Mouse (Mus musculus) intestine, postnatal 0 days (tissue): Measurements from ENCODE around the gene Sufu. TPM values are rescaled to one million over a fixed set of nuclear protein-coding genes. Genes with fewer than 3 reads are reported as not detected.

Source experiments
- ATAC-seq: fragments of 200-750 bp; cut with Nextera tagmentation; 2 replicates; pipeline ENCODE4 v1.8.0; 2017; ENCODE audit warnings: mild to moderate bottlenecking, moderate TSS enrichment, moderate library complexity
- H3K27ac ChIP-seq: fragments of 300-500 bp; sonication (generic); 2 replicates; pipeline ENCODE4 v1.5.1; 2014; ENCODE audit warnings: mild to moderate bottlenecking, low read depth, low read length, moderate library complexity
- H3K27me3 ChIP-seq: fragments of 300-500 bp; sonication (generic); replicated peaks from 2 replicates; pipeline ENCODE4 v1.6.1; 2014; ENCODE audit warnings: low read length, mixed read lengths; ENCODE audit not compliant: control insufficient read depth, insufficient read depth
- H3K36me3 ChIP-seq: fragments of 300-500 bp; sonication (generic); 2 replicates; pipeline ENCODE4 v1.6.1; 2014; ENCODE audit warnings: mild to moderate bottlenecking, moderate library complexity; ENCODE audit not compliant: control insufficient read depth, insufficient read depth
- H3K4me1 ChIP-seq: fragments of 300-500 bp; sonication (generic); replicated peaks from 2 replicates; pipeline ENCODE4 v1.6.1; 2014; ENCODE audit warnings: antibody characterized with exemption, low read length, mixed read lengths; ENCODE audit not compliant: control insufficient read depth, insufficient read depth
- H3K4me2 ChIP-seq: fragments of 300-500 bp; sonication (generic); replicated peaks from 2 replicates; pipeline ENCODE4 v1.6.1; 2014; ENCODE audit warnings: low read depth, mild to moderate bottlenecking, moderate library complexity
- H3K4me3 ChIP-seq: fragments of 300-500 bp; sonication (generic); 2 replicates; pipeline ENCODE4 v1.5.1; 2014; ENCODE audit warnings: low read depth, low read length
- H3K9ac ChIP-seq: fragments of 300-500 bp; sonication (generic); 2 replicates; pipeline ENCODE4 v1.6.1; 2014; ENCODE audit warnings: mild to moderate bottlenecking, low read depth, low read length
- H3K9me3 ChIP-seq: fragments of 300-500 bp; sonication (generic); 2 replicates; pipeline ENCODE4 v1.6.1; 2016; ENCODE audit warnings: mixed run types; ENCODE audit not compliant: control insufficient read depth
- CTCF ChIP-seq: sonication (generic); IDR thresholded peaks from 2 replicates; pipeline ENCODE4 v1.5.1; 2016; ENCODE audit warnings: low read depth, mild to moderate bottlenecking, control low read depth, antibody characterized with exemption, moderate library complexity
- WGBS: fragments of 180-500 bp; shearing (Covaris S2); extraction: QIAGEN DNeasy Blood & Tissue Kit; methylation state at CpG from one replicate; pipeline ENCODE4 v1.1.7; 2014; 5-methylcytosine and 5-hydroxymethylcytosine counted together
- polyA plus RNA-seq: library from polyadenylated mRNA; unstranded; fragments of >200 nt; fragmentation: Nextera tagmentation; extraction: Ambion mirVana; gene quantifications from 2 replicates; pipeline ENCODE4 v1.2.1, GENCODE M21; 2015

Sufu gene
- polyA plus RNA-seq, 1 experiment from 2014 or later = 9.5 TPM

- Histone ChIP-seq H3K4me1 (peaks cover 23% of the 10 kb centered on the region), H3K27me3 (no peaks in the 10 kb centered on the region), H3K36me3 (peaks cover 12% of the 10 kb centered on the region; the same call in 1 of the 2 replicates), H3K4me2 (no peak overlapping the region), H3K4me3 (no peak overlapping the region), H3K9ac (no peak overlapping the region), H3K27ac (peak overlapping the region; percentile 46; the same call in 1 of the 2 replicates), H3K9me3 (no peaks in the 10 kb centered on the region)
- 45% methylated on average over 9 of the region's 9 CpGs for WGBS
- no peak for TF ChIP-seq CTCF
- peak; percentile 51 for ATAC-seq
Measured at GRCm38 (mm10) chr19:46485847-46486246, 89.2 kb downstream of the Sufu start.

GRCm38 (mm10) chr19:46486709-46487108 lies 90.0 kb downstream of the Sufu start:
- Histone ChIP-seq H3K4me3 (no peak overlapping the region), H3K4me1 (peaks cover 23% of the 10 kb centered on the region), H3K27ac (peak overlapping the region; percentile 46; the same call in 1 of the 2 replicates), H3K4me2 (no peak overlapping the region), H3K27me3 (no peaks in the 10 kb centered on the region), H3K9me3 (no peaks in the 10 kb centered on the region), H3K9ac (no peak overlapping the region), H3K36me3 (peaks cover 12% of the 10 kb centered on the region; the same call in 1 of the 2 replicates)
- TF ChIP-seq CTCF = no peak
- ATAC-seq = no peak
- WGBS = 65% methylated on average over 2 of the region's 2 CpGs

GRCm38 (mm10) chr19:46489448-46489847 lies 92.8 kb downstream of the Sufu start:
- TF ChIP-seq CTCF = no peak
- ATAC-seq = no peak

GRCm38 (mm10) chr19:46490634-46491033 lies 93.9 kb downstream of the Sufu start:
- no peak for ATAC-seq
- H3K27me3 ChIP-seq = no peaks in the 10 kb centered on the region
- WGBS = 29% methylated on average over 2 of the region's 2 CpGs
- TF ChIP-seq CTCF = 0 out of 2 replicates have a peak, but pooled peaks have one; percentile 9
- 0 out of 2 replicates have a peak, but pooled peaks cover 3% of the 10 kb centered on the region for H3K4me1 ChIP-seq
- H3K9me3 ChIP-seq = no peaks in the 10 kb centered on the region
- no peak overlapping the region for H3K9ac ChIP-seq
- H3K4me2 ChIP-seq = no peak overlapping the region
- H3K4me3 ChIP-seq = no peak overlapping the region
- peaks cover 7% of the 10 kb centered on the region; the same call in 1 of the 2 replicates for H3K36me3 ChIP-seq
- H3K27ac ChIP-seq = no peak overlapping the region

More at GRCm38 (mm10) chr19:46489448-46489847, 92.8 kb downstream of the Sufu start:
- Histone ChIP-seq H3K4me1 (peaks cover 14% of the 10 kb centered on the region), H3K36me3 (peaks cover 12% of the 10 kb centered on the region; the same call in 1 of the 2 replicates), H3K27ac (no peak overlapping the region), H3K4me2 (no peak overlapping the region), H3K27me3 (no peaks in the 10 kb centered on the region), H3K9me3 (no peaks in the 10 kb centered on the region), H3K9ac (no peak overlapping the region), H3K4me3 (no peak overlapping the region)
- 100% methylated on average over 1 of the region's 1 CpGs for WGBS

GRCm38 (mm10) chr19:46495136-46495535 lies 98.4 kb downstream of the Sufu start:
- H3K9ac ChIP-seq = no peak overlapping the region
- H3K4me1 ChIP-seq = no peaks in the 10 kb centered on the region
- H3K4me2 ChIP-seq = no peak overlapping the region
- no peak overlapping the region for H3K4me3 ChIP-seq
- no peaks in the 10 kb centered on the region for H3K27me3 ChIP-seq
- WGBS = 75% methylated on average over 8 of the region's 8 CpGs
- H3K36me3 ChIP-seq = no peaks in the 10 kb centered on the region
- no peak for TF ChIP-seq CTCF
- H3K9me3 ChIP-seq = no peaks in the 10 kb centered on the region
- H3K27ac ChIP-seq = no peak overlapping the region
- ATAC-seq = no peak

- no peak for TF ChIP-seq CTCF
Measured at GRCm38 (mm10) chr19:46497230-46497629, 100.5 kb downstream of the Sufu start.

GRCm38 (mm10) chr19:46499539-46499835 lies 102.8 kb downstream of the Sufu start:
- no peak for TF ChIP-seq CTCF
- Histone ChIP-seq H3K4me3 (peak overlapping the region; percentile 91), H3K27ac (no peak overlapping the region; the same call in 1 of the 2 replicates), H3K9me3 (no peaks in the 10 kb centered on the region), H3K9ac (no peak overlapping the region), H3K36me3 (no peaks in the 10 kb centered on the region), H3K4me2 (peak overlapping the region; percentile 85), H3K27me3 (no peaks in the 10 kb centered on the region), H3K4me1 (no peaks in the 10 kb centered on the region)
- no peak for ATAC-seq
- WGBS = 2% methylated on average over 3 of the region's 3 CpGs

More at GRCm38 (mm10) chr19:46497230-46497629, 100.5 kb downstream of the Sufu start:
- Histone ChIP-seq H3K4me3 (no peak overlapping the region), H3K9me3 (no peaks in the 10 kb centered on the region), H3K9ac (no peak overlapping the region), H3K36me3 (no peaks in the 10 kb centered on the region), H3K4me2 (no peak overlapping the region), H3K4me1 (no peaks in the 10 kb centered on the region), H3K27ac (no peak overlapping the region), H3K27me3 (no peaks in the 10 kb centered on the region)
- no peak for ATAC-seq
- 76% methylated on average over 2 of the region's 2 CpGs for WGBS
